Mouse (Mus musculus): ENCODE data around the gene Ankrd34c. TPM values are rescaled to one million over a fixed set of nuclear protein-coding genes. Genes with fewer than 3 reads are reported as not detected.

Ankrd34c gene
- polyA plus RNA-seq, 1 experiment = not detected

GRCm38 (mm10) chr9:89686262-89686661 is 52.0 kb downstream of the Ankrd34c start:
- TF ChIP-seq POLR2A (IDR thresholded peaks at IDR 0.05; ENCODE audit: low read depth, low read length) (no peak), CTCF (conservative IDR thresholded peaks at IDR 0.05; ENCODE audit: insufficient read depth, insufficient read length, low read depth, low read length) (0 out of 2 replicates have a peak, but pooled peaks have one; percentile 5)
- H3K27ac ChIP-seq (ENCODE audit: insufficient read depth, low read depth, low read length) = no peak overlapping the region
- H3K27me3 ChIP-seq (replicated peaks; ENCODE audit: control insufficient read depth, insufficient read depth, low read length) = peaks cover 1% of the 10 kb centered on the region; the same call in 1 of the 2 replicates
- WGBS = 65% methylated on average over 2 of the region's 2 CpGs
- H3K4me1 ChIP-seq (ENCODE audit: control insufficient read depth, insufficient read depth, low read length) = no peaks in the 10 kb centered on the region
- no peak for DNase-seq
- H3K4me3 ChIP-seq (ENCODE audit: insufficient read depth, low read depth, low read length) = no peak overlapping the region
- no peaks in the 10 kb centered on the region for H3K36me3 ChIP-seq (ENCODE audit: control insufficient read depth, insufficient read depth, low read length)

GRCm38 (mm10) chr9:89678974-89679373 is 59.3 kb downstream of the Ankrd34c start:
- TF ChIP-seq POLR2A (IDR thresholded peaks at IDR 0.05; ENCODE audit: low read depth, low read length) = no peak
- 0 out of 2 replicates have a peak, but pooled peaks have one; percentile 20 for TF ChIP-seq CTCF (conservative IDR thresholded peaks at IDR 0.05; ENCODE audit: insufficient read depth, insufficient read length, low read depth, low read length)
- no peaks in the 10 kb centered on the region for H3K36me3 ChIP-seq (ENCODE audit: control insufficient read depth, insufficient read depth, low read length)
- H3K4me3 ChIP-seq (ENCODE audit: insufficient read depth, low read depth, low read length) = no peak overlapping the region
- no peaks in the 10 kb centered on the region for H3K4me1 ChIP-seq (ENCODE audit: control insufficient read depth, insufficient read depth, low read length)
- H3K27me3 ChIP-seq (replicated peaks; ENCODE audit: control insufficient read depth, insufficient read depth, low read length) = peaks cover 1% of the 10 kb centered on the region; the same call in 1 of the 2 replicates
- H3K27ac ChIP-seq (ENCODE audit: insufficient read depth, low read depth, low read length) = no peak overlapping the region
- 53% methylated on average over 1 of the region's 1 CpGs for WGBS
- DNase-seq = peak; percentile 15

Other genes with a start within 250 kb of the Ankrd34c start
- gene Minar1, start 115.3 kb downstream of the Ankrd34c start, polyA plus RNA-seq (2012; rRNA removed) = 0.02 and 0.04 TPM in 2 replicates
- 82.4 and 87.7 TPM in 2 replicates for gene Tmed3, start 33.4 kb downstream of the Ankrd34c start, polyA plus RNA-seq (2012; rRNA removed)
- gene Rasgrf1, start 171.4 kb upstream of the Ankrd34c start, polyA plus RNA-seq (2012; rRNA removed) = 0.03 TPM in 1 of 2 replicates, not detected in the other